Mouse (Mus musculus) skeletal muscle tissue, adult 2 months (tissue): ENCODE measurements around the gene Upb1.
A peak's percentile ranks its signal among the peaks of the same experiment; 100 is the strongest.
"Not testable (repeated sequence)": the region's sequence is repeated elsewhere in the genome, so short reads cannot be mapped to it uniquely, and the experiment has no call there.

Source experiments
- DNase-seq: peaks from one replicate; pipeline ENCODE4 v3.0.0-alpha.2; 2012; ENCODE audit warnings: low read depth, low spot score

Upb1 gene

DNA sequence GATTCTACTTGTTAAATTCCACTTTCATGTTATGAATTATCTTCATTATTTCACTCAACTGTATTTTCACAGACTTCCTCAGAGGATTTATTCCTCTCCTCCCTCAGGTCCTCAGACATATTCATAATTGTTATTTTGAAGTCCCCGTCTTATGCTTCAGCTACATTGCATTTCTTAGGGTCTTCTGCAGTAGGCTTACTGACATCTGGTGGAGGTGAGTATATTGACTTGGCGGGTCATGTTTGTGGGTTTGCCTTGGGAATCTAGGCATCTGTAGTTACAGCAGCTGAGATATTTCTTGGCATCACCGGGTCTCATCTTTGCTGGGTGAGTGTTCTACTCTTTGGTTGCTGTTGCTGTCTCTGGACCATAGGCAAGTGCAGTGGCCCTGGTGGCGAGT lies at the start of gene Upb1:
Gene Upb1, plus strand, starts transcription at position 158 of the 400 bp plus-strand sequence.
- DNase-seq, result no peak

GRCm38 (mm10) chr10:75352541-75352940 lies 48.4 kb upstream of the Upb1 start:
- DNase-seq, result no peak

GRCm38 (mm10) chr10:75353838-75354241 lies 47.1 kb upstream of the Upb1 start:
- not testable (repeated sequence) for DNase-seq

DNA sequence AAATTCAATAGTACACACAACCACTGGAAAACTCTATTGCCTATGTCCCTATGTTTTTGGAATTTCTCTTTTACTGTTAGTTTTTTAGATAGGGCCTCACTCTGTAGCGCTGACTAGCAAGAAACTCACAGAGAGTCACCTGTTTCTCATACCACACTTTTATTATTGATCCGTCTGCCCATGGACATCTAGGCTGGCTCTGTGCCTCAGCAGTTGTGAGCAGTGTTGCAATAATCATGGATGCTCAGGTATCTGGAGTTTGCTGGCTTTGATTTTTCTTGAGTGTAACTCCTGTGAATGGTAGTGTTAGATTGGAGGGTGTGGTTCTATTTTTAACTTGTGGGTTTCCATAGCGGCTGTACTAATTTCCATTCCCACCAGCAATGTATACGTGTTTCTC lies 45.6 kb upstream of the Upb1 start:
- no peak for DNase-seq

- peak; percentile 16 for DNase-seq
Measured at GRCm38 (mm10) chr10:75364214-75364690, 36.7 kb upstream of the Upb1 start.

- no peak for DNase-seq
Measured at GRCm38 (mm10) chr10:75364796-75365195, 36.1 kb upstream of the Upb1 start.

- DNase-seq, result no peak
Measured at GRCm38 (mm10) chr10:75365231-75365633, 35.7 kb upstream of the Upb1 start.

GRCm38 (mm10) chr10:75373655-75374351 lies 27.1 kb upstream of the Upb1 start:
- DNase-seq, result peak; percentile 10

DNA sequence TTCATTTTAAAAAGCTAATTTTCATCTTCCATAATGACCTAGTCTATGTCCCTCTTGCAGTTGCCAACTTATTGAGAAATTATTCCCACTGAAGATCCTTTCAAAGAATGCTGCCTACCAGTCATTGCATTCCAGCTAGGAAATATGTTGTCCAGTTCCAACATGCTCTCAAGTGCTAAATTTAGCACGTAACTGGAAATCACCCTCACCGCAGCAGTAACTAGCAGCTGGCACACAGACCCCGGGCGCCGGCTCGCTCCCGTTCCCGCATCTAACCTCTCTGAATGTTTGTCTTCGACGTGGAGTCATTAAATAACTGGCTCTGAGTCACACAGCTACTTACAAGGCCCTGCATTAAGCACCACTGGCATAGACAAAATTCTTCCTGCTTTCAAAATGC lies 22.2 kb upstream of the Upb1 start:
- no peak for DNase-seq

DNA sequence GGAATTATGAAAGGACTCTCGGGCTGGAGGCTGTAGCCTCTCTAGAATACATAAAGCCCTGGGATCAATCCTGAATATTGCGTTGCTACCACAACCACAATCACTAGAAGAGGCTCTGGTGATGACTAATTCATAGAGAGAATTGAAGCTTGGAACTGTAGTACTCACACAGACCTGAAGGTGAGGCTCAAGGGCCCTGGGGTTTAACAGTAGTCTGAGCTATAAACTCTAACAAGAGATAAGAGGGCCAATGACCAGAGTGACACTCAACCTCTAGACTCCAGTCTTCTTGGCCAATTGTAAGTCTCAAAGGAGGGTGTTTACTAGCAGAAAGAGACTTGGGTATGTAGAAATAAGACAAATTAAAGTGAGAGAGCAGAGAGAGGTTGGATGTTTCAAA lies 10.8 kb upstream of the Upb1 start:
- no peak for DNase-seq

GRCm38 (mm10) chr10:75390832-75391231 lies 10.1 kb upstream of the Upb1 start:
- no peak for DNase-seq

DNA sequence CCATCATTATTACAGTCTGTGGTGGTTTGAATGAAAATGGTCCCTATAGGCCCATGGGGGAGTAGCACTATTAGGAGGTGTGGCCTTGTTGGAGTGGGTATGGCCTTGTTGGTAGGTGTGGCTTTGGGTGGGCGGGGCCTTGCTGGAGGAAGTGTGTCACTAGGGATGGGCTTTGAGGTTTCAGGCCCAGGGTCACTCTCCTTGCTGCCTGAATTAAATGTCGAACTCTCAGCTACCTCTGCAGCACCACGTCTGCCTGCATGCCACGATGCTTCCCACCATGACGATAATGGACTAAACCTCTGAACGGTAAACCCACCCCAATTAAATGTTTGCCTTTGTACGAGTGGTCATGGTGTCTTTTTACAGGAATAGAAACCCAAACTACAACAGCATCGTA lies 6.1 kb upstream of the Upb1 start:
- DNase-seq, result no peak

DNA sequence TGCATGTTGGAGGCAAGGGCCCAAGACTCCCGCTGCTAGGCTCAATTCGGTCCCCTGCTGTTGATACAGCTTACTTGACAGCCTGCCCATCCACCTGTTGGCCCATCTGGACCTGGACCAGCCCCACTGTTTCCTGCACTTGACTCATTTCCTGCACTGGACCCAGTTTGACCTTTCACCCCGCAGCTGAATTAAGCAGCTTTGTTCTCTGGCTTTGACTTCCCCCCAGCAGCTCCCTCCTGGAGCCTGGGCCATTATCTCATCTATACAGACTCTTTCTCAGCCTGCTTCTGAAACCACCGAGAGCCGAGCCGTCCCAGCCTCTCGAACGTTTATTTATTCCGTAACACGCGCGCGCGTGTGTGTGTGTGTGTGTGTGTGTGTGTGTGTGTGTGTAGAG lies 3.9 kb upstream of the Upb1 start:
- DNase-seq, result peak; percentile 16

DNA sequence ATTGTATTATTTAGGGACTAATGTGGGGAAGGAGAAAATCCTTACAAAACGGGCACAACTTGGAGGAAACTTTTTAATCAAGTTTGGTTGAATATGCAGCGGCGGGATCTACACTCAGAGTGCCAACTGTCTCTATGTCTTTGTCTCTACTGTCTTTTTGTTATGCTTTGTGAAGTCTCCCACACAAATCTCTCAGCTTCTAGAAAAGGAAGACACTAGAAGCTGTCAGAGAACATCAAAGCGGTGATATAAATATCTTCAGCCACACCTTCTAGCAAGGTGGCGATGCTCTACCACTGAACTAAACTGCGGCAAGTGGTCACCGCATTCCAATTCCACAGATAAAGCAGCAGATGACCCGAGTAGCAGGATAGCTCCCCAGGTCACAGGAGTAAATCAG lies 5.0 kb downstream of the Upb1 start:
- no peak for DNase-seq

DNA sequence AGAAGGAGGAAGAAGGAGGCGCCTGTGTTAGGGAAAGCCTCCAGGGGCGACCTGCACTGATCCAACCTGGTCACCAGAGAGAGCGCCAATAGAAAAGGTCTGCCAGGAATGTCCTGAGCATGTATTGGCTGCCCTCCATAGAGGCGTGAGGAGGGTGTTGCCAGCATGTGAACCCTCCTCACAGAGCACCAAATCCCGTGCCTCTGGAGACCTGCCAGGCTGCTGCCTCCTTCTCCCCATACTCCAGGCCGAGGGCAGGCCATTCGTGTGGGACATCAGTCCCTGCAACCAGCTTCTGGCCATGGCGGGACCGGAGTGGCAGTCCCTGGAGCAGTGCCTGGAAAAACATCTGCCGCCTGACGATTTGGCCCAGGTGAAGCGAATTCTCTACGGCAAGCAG lies 5.8 kb downstream of the Upb1 start:
- no peak for DNase-seq

- no peak for DNase-seq
Measured at GRCm38 (mm10) chr10:75407741-75408140, 6.8 kb downstream of the Upb1 start.

DNA sequence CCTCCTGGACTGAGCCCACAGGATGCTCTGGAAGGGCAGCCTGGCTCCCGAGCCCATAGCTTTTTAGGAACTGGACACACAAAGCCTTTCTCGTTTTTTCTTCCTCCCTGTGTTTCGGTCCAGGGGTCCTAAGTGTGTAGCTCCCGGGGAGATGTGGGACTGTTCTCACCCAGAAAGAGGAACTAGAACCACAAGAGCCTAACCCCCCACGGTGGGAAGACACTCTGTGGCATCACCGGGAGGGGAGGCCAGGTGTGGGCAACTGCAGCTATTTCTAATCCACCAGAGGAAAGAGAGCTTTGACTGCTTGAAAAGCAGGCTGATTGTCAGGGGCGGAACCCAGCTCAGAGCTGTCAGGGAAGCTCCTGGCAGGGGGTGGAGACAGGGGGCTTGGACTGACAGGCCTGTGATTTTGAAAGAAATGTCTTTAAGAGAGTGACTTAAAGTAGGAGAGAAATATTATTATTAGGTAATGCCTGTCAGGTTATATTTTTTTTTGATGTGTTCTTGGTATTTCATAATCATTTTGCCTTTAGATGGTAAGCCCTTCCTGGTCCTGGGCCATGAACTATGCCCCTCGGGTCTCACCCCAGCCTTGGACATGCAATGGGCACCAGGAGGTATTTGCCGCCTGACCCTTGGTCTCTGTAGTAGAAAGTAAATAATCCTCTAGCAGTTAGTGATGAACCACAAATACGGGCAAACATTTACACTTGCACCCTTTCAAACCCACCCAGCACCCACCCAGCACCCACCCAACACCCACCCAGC lies 10.6 kb downstream of the Upb1 start:
- DNase-seq, result not testable (repeated sequence)

- DNase-seq, result no peak
Measured at GRCm38 (mm10) chr10:75412114-75413103, 11.5 kb downstream of the Upb1 start.

GRCm38 (mm10) chr10:75414925-75415324 lies 14.0 kb downstream of the Upb1 start:
- DNase-seq, result no peak

DNA sequence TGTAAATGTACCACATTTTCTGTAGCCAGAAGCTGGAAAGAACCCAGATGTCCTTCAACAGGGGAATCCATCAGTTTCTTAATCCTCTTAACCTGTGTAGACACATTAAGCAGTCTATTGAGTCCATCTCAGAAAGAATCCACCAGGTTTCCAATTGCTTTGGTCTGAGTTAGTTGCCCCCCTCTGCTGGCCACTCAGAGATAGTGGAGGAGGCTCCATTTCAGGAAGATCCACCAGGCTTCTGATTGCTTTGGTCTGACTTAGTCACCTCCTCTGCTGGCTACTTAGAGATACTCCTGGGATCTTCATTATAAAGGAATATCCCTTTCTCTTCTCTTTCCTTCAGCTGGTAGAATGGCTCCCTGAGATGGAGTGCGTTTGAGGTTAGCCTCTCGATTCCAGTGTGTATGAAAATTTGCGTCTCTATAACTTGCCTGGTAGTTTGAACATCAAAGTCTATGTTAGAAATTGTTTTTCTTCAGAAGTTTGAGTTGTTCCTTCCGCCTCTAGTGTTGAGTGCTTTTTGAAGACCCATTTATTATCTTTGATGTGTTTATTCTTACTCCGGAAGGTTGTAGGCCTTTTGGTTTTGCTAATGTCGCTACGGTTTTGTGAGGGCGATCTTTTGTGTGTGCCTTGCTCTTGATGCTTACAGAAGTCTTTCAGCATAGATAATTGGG lies 16.6 kb downstream of the Upb1 start:
- DNase-seq, result no peak

- DNase-seq, result no peak
Measured at GRCm38 (mm10) chr10:75418747-75419146, 17.8 kb downstream of the Upb1 start.
